Mouse (Mus musculus): ENCODE measurements at regions not wholly inside any gene's neighbourhood (a gene's known extent, or its start where the extent isn't known, plus 50 kb on each side); places are given as distances from the start of the nearest gene placed in this dataset.

GRCm38 (mm10) chr15:25305801-25306200 is 107.8 kb downstream of the Basp1 start:
- DNase-seq = no peak

DNA sequence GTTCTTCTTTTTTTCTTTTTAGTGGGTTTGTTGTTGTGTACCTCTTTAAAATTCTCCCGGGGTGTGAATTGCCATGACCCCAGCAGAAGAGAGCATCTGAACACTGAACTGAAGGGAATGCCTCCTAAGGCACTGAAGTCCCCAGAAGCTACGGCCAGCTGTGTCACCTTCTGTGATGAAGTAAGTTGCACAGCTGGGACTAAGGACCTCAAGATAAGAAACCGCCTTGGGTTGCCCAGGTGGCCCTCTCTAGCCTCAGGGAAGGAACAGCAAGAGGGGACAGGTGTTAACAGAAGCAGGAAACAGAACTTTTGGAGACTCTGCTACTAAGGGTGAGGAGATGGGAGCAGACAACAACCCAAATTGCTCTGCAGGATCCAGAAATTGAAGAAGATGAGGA is 110.2 kb downstream of the Basp1 start:
- no peak for DNase-seq

DNA sequence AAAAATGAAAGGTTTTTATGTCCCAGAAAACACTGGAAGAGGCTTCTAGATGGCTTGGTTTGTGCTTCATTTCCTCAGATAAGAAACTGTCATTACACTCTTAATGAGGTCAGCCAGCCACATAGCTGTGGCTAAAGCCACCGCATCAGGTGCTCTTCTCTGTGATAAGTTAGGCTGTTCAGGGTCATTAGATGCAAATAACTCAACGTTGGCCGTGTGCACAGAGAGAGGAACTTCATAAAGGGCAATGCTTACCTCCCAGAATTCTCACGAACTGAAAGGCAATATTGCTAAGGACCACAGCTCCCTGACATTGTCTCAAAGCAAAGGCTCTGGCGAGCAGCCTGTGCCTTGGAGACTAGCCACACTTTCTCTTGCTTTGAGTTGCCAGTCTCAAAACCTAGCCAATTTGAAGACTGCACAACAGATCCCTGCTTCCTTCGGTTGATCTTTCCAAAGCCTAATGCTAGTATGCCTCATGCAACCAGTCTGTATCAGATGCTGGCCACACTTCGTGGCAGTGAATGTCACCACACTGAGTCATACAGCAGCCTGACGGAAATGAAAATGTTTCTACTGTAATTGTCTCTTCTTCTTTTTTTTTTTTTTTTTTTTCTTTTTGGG is 110.8 kb downstream of the Basp1 start:
- DNase-seq = no peak

DNA sequence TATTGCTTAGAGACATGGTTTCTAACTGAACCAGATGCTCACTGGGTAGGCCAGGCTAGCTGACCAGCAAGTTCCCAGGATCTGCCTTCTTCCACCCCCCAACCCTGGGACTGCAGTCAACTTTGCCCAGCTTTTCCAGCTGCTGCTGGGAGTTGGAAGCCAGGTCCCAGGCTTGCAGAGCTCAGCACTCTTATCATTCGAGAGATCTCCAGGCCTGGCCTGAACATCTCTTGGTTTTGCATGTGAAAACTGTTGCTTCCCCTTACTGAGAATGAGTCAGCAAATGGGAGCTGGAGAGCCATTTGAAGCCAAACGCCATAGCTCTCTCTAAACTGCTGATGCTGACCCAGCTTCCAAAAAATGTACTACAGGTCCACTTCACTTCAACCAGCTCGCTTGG is 111.8 kb downstream of the Basp1 start:
- DNase-seq = no peak

GRCm38 (mm10) chr15:25297278-25297677 is 116.3 kb downstream of the Basp1 start:
- no peak for DNase-seq

DNA sequence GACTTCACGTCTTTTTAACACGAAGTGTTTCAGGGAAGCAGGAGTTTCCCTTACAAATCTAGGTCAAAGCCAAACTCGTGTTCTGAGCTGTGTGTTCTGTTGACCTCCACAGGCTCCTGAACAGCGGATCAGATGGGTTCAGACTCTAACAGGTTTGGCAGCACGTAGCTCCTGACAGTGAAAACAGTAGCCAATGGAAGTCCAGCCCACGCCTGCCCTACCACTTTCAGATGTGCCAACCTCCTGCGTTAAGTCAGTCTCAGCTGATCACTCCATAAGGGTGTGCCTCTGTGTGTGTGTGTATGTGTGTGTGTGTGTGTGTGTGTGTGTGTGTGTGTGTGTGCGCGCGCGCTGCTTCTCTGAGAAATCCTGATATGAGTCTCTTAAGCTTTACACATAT is 116.8 kb downstream of the Basp1 start:
- no peak for DNase-seq

GRCm38 (mm10) chr15:25295753-25296152 is 117.8 kb downstream of the Basp1 start:
- DNase-seq = no peak

DNA sequence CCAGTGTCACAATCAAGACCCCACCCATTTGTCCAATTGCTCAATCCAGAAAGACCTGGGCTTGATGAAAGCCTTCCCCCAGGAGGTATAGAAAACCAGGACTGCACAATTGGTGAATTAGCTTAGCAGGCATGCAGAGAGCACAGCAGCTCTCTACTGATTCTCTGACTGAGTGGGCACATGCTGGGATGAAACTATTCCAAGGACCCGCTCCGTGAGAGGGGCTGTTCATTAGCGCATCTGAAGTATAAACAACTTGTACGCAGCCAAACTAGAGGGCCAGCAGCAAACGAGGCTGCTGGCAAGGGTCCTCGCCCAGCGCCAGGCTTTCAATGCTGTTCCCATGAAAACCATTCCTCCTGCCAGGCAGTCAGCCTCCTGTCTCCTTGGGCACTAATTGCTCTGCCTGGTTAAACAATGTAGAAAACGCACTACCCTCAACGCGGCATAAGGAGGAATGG is 122.3 kb downstream of the Basp1 start:
- DNase-seq = no peak

DNA sequence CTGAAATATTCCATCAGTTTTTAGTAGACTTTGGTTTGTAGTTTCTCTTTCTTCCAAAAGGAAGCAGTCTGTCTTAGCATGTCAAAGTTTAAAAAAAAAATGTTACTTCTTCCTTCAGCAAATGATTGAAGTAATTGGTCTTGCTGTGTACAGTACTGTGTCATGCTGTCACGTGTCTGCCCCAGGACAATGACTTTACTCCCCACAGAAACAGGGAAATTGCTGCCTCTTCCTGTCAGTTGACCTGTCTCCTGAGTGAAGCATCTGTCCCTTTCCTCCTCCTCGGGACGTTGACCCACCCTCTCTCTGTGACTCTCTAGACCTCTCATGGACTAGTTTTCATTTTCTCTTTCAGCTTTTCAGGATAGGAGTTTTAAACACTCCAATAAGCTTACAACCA is 125.7 kb downstream of the Basp1 start:
- DNase-seq = no peak

- DNase-seq = no peak
Observed at GRCm38 (mm10) chr15:25284354-25285199, 129.0 kb downstream of the Basp1 start.

- DNase-seq = no peak
Observed at GRCm38 (mm10) chr15:25283713-25284112, 129.9 kb downstream of the Basp1 start.

DNA sequence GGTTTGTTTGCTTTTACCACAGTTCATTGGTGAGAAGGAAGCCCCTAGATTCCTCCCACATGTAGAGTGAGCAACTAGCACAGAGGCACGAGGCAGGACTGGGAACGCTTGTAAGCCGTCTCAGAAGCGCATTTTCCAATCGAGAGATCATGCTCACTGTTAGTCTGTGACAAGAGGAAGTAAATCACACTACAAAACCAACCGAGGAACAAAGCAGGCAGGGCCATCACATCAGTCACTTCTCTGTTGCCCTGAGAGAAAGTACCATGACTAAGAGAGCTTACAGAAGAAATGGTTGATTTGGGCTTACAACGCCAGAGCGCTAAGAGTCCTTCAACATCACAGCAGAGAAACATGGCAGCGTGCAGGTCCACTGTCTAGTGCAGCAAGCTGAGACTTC is 131.2 kb downstream of the Basp1 start:
- DNase-seq = no peak

- no peak for DNase-seq
Observed at GRCm38 (mm10) chr15:25281942-25282341, 131.6 kb downstream of the Basp1 start.

- no peak for DNase-seq
Observed at GRCm38 (mm10) chr15:25278317-25279156, 135.0 kb downstream of the Basp1 start.

- DNase-seq = no peak
Observed at GRCm38 (mm10) chr15:25276227-25276626, 137.3 kb downstream of the Basp1 start.

- DNase-seq = no peak
Observed at GRCm38 (mm10) chr15:25271886-25272285, 141.7 kb downstream of the Basp1 start.

DNA sequence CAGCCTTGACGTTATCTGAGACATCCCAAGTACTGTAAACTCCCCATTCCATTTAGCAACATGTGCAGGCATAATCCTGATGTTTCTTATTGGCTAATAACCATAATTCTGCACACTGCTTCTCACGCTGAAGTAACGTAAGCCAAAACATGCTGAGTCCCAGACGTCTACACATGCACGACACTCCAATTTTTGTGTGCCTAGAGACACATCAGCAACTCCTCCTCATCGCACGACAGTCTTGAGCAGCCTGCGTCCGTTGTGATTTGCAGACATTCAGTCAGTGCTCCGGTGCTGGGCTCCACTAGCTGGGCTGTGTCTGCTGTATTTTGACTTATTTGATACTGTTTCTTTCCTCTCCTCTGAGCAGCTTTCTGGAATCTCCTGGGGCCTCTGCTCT is 143.2 kb downstream of the Basp1 start:
- no peak for DNase-seq

DNA sequence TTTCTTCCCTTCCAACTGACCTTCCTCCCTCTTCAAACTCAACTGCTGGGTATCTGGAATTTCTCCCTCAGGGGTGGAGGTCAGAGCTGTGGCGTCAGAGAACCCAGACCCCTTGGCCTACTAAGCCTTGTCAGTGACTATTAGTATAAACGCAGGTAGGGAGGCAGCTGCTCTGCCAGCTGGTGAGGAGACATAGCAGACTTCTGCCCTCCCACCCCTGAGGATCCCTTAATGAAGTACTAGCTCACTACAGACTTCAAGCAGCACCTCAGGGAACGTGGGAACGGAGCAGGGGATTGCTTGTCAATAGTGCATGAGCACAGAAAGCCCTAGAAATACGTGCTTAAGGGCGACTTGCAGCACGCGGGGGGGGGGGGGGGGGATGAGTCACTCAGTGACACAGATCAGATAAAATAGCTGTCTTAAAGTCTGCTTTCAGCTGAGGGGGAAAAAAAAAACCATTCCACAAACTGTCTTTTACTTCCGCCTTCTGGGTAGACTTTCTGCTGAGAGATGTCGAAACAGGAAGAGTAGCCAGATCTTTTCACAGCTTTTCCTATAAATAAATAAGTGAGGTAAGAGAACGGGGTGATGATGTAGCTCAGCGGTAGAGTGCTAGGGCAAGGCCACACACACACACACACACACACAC is 144.1 kb downstream of the Basp1 start:
- no peak for DNase-seq

DNA sequence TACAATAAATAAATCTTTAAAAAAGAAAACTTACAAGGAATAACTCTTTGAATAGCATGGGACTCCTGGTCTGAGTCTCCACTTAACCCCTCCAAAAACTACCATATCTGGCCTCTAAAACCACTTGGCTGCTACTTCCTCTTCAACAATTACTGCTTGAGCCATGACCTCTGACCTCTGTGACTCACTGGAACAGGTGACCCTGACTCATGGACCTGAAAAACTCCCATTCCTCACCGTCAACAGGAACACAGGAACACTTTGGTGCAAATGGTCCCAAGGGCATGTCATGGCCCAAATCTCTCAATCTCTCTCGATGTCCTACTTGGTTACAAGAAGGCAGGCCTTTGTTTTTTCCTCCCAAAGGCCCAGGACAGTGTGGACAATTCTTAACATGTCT is 145.1 kb downstream of the Basp1 start:
- DNase-seq = no peak

- DNase-seq = no peak
Observed at GRCm38 (mm10) chr15:25267509-25267908, 146.1 kb downstream of the Basp1 start.

DNA sequence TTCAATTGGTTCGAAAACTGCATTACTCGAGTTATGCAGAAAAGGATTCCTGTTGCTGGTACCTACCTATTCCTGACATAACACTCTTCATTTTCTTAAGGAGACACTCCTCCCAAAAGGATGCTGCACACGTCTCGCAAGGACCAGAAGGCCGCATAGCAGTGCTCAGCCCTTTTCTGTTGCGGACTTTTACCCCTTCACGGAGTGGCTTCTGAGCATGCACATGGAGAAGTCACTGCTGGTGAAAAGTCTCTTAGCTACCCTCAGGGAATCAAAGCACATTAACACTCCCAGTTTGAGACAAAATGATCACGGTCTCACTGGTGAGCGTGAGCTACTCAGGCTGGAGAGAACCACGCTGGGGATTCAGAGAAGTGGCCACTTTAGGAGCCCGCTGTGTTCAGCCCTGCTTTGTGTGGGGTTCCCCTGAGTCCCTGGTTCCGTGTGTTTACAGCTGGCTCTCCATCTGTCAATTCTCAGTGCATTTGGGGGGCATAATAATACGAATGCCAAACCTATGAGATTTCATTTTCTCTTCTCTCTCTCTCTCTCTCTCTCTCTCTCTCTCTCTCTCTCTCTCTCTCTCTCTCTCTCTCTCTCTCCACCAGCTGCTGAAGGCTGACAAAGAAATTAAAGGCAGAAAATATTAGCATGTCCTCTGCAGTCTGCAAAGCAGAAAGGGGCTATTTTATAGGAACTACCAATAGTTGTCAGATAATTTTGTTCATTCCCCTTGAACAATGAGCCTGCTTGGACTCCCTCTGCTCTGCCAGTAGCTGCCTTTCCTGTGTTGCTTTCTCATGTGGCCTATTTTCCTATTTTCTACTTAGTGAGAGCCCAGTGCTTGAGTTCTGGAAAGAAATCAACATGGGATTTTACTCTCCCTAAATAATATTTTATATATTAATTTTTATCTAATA is 160.7 kb downstream of the Basp1 start:
- DNase-seq = no peak

DNA sequence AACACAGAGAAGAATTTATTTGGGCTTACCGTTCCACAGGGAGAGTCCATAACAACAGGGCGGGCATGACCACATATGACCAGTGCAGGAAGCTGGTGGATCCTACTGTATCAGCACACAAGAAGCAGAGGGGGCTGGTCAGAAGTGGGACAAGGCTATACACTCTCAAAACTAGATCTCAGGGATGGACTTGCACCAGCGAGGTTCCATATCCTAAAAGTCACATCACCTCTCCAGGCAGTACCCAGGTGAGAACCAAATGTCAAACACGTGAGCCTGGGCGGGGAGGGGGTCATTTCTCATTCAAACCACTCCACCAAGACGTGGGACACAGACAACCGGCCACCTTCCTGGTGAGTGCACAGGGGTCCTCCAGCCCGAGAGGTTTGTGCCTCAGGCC is 167.9 kb downstream of the Basp1 start:
- DNase-seq = no peak

Data from cerebellum, adult 11-12 months (tissue).